Mouse (Mus musculus) monocyte, adult 59 days (primary cell): Measurements from ENCODE around the gene Plet1. TPM values are rescaled to one million over a fixed set of nuclear protein-coding genes. Genes with fewer than 3 reads are reported as not detected.

Experiments
- total RNA-seq, 2 experiments: library from RNA; stranded (reverse); gene quantifications; one replicate each; pipeline ENCODE4 v1.2.4; 2023

Gene Plet1
- not detected for total RNA-seq

GRCm38 (mm10) chr9:50494311-50494710, at the start of gene Plet1:
TSS of gene Plet1 (plus strand) at chr9:50494525.

GRCm38 (mm10) chr9:50528293-50528892, 34.1 kb downstream of the Plet1 start, which contains the start of gene Pts:
TSS of gene Pts (minus strand) at chr9:50528724.

GRCm38 (mm10) chr9:50554241-50555093, 60.1 kb downstream of the Plet1 start, which contains the start of gene Il18:
TSS of gene Il18 (plus strand) at chr9:50554827.

GRCm38 (mm10) chr9:50555094-50555446, 60.7 kb downstream of the Plet1 start, which contains the start of gene Bco2:
TSS of gene Bco2 (minus strand) at chr9:50555181.

Other genes starting within 250 kb of the Plet1 start
- 1,000 to 10,000 TPM; 1,802 to 1,877 TPM for gene Rpl10-ps3, start 149.6 kb upstream of the Plet1 start, total RNA-seq
- gene Pts, start 34.2 kb downstream of the Plet1 start, total RNA-seq: 10 to 100 TPM; 46.4 to 59.4 TPM
- 10 to 100 TPM; 75.6 to 81.6 TPM for gene Il18, start 60.3 kb downstream of the Plet1 start, total RNA-seq
- gene Bco2, start 60.7 kb downstream of the Plet1 start, total RNA-seq: 1 to 10 TPM; 7.6 to 8.3 TPM
- gene Tex12, start 66.8 kb downstream of the Plet1 start, total RNA-seq: not detected
- gene Sdhd, start 109.3 kb downstream of the Plet1 start, total RNA-seq: 10 to 100 TPM; 70.1 to 82.1 TPM
- 10 to 100 TPM; 51.5 to 54.9 TPM for gene Timm8b, start 109.4 kb downstream of the Plet1 start, total RNA-seq
- gene Pih1d2, start 122.8 kb downstream of the Plet1 start, total RNA-seq: under 1 TPM in 1 of 2 experiments, not detected in 1; 0.43 TPM
- gene Nkapd1, start 122.9 kb downstream of the Plet1 start, total RNA-seq: 10 to 100 TPM; 19.4 to 23.7 TPM
- gene Dlat, start 165.3 kb downstream of the Plet1 start, total RNA-seq: 10 to 100 TPM; 27.2 to 27.5 TPM
- gene Dixdc1, start 245.0 kb downstream of the Plet1 start, total RNA-seq: not detected